Mouse (Mus musculus) embryonic fibroblast, embryonic 13.5 days (primary cell): ENCODE data around the gene Cenpn.

Experiments
- CTCF ChIP-seq: IDR thresholded peaks from 2 replicates; pipeline ENCODE4 v1.5.1; 2011; ENCODE audit warnings: mild to moderate bottlenecking, control low read depth, low read length, moderate library complexity, borderline replicate concordance; ENCODE audit not compliant: insufficient read depth
- POLR2A ChIP-seq: IDR thresholded peaks from 2 replicates; pipeline ENCODE4 v1.6.1; 2011; ENCODE audit warnings: low read depth, mild to moderate bottlenecking, control low read depth, low read length, moderate library complexity

DNA sequence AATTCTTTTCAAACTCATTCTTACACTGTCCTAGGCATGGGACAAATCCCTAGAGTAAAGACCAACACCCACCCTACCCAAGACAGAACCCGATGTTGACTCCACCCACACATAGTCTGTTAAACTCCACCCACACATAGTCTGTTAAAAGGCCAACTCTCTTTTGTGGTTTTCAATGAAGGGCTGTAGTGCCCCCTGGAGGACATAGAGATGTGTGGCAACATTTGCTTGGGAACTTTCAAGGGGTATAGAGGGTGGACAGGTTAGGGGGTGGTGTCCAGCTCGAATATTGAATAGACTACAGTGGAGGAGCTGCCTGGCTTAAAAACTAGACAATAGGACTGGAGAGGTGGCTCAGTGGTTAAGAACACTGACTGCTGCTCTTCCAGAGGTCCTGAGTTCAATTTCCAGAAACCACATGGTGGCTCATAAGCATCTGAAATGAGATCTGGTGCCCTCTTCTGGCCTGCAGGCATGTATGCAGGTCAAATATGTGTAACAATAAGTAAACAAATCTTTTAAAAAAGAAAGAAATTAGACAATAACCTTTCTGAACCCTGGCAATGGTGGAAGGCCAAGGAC, 48.7 kb upstream of the Cenpn start:
- TF ChIP-seq POLR2A (no peak), CTCF (no peak)
